In the genomic region with DNA sequence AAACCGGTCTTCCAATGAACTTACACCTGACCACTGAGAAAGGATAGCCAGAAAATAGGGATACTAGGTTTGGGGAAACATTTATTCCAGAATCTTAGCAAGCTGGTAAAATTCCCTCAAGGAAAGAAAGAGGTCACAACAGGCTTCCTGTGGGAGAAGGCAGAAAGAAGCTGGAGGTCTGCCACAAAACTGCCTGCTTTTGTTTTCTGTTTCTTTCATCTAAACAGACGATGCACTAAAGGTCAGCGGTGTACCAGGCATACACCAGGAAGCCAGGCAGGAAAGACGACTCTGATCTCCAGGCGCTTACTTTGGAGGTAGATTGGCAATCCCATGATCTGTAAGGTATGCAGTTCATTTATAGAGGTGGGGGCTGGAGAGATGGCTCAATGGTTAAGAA, we compare ENCODE assay signal across 6 mouse cellular contexts.
"Had no signal": no experiment of that assay in that cellular context is flagged by ENCODE, and none has a peak within 500 bp of the region (broad histone marks: within the 10 kb centered on the region; RNA-seq: fewer than 3 reads in every experiment).

No protein-coding gene starts in this region.

- DNase-seq: liver, postnatal 0 days; lung, adult 2 months; right cerebral cortex, postnatal 14 days; thymus, adult 2 months; thymus, postnatal 14 days; thymus, postnatal 36 days had no signal
